Mouse (Mus musculus) heart, adult 2 months (tissue): ENCODE measurements around the gene Hba-a2.

Experiments
- CTCF ChIP-seq: fragments of 200-600 bp; IDR thresholded peaks from 2 replicates; pipeline ENCODE4 v1.8.1; 2022; ENCODE audit warnings: antibody characterized with exemption, mild to moderate bottlenecking, moderate library complexity
- EP300 ChIP-seq: fragments of 200-500 bp; IDR thresholded peaks from 2 replicates; pipeline ENCODE4 v1.6.1; 2011; ENCODE audit warnings: low read depth, low read length, control low read depth; ENCODE audit not compliant: insufficient read depth

- TF ChIP-seq EP300 (no peak), CTCF (no peak)
Observed at GRCm38 (mm10) chr11:32320507-32321195, 24.4 kb downstream of the Hba-a2 start.
